Mouse (Mus musculus): Measurements from ENCODE around the gene Fat2. TPM values are rescaled to one million over a fixed set of nuclear protein-coding genes. Genes with fewer than 3 reads are reported as not detected.

Gene Fat2
- polyA plus RNA-seq, 1 experiment from 2014 or later = not detected

DNA sequence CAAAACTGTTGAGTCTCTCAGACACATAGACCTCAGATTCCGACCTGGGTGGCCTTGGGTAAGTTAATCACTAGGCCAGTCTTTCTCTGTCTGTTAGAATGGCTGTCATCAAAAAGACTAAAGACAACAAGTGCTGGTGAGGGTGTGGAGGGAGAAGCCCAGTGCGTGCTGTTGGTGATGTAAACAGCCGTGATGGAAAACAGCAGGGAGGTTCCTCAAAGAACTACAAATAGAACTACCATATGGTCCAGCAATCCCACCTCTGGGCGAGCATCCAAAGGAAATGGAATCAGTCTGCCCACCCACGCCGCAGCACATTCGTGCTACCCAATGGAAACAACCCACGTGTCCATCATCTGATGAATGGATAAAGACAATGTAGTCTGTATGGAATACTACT lies 12.5 kb downstream of the Fat2 start:
- no peaks in the 10 kb centered on the region for H3K27me3 ChIP-seq (ENCODE audit: control insufficient read depth, insufficient read depth, low read depth, low read length)
- no peak overlapping the region for H3K4me2 ChIP-seq (ENCODE audit: low read depth, low read length)
- no peak for ATAC-seq (ENCODE audit: low read depth)
- H3K9ac ChIP-seq (ENCODE audit: low read depth, low read length) = no peak overlapping the region
- H3K4me1 ChIP-seq (ENCODE audit: control insufficient read depth, low read depth, low read length) = no peaks in the 10 kb centered on the region
- H3K9me3 ChIP-seq (replicated peaks; ENCODE audit: control insufficient read depth, low read length) = no peaks in the 10 kb centered on the region
- 49% methylated on average over 8 of the region's 8 CpGs for WGBS (ENCODE audit: insufficient replicate concordance)
- no peak overlapping the region for H3K27ac ChIP-seq (ENCODE audit: low read length)
- no peak overlapping the region for H3K4me3 ChIP-seq (ENCODE audit: low read depth, low read length)
- H3K36me3 ChIP-seq (ENCODE audit: control insufficient read depth, insufficient read depth) = no peaks in the 10 kb centered on the region

DNA sequence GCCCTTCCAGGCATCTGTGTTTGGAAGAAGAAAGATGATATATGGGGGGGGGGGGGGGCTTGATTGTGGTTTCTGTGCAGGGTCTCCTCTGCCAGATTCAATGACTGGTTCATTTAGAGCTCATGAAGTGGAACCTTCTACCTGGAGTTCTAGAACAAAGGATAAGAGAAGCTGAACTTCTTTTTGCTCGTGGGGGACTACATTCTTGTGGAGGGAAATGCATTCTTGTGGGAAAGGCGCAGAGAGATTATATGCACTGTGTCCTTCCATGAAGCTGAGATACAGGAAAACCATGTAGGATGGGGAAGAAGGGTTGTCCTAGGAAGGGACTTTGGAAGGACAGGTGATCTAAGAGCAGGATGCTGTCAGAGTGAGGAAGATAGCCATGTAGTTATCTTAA lies 15.4 kb downstream of the Fat2 start:
- 44% methylated on average over 2 of the region's 2 CpGs for WGBS (ENCODE audit: insufficient replicate concordance)
- ATAC-seq (ENCODE audit: low read depth) = no peak
- Histone ChIP-seq H3K27ac (ENCODE audit: low read length) (no peak overlapping the region), H3K27me3 (ENCODE audit: control insufficient read depth, insufficient read depth, low read depth, low read length) (no peaks in the 10 kb centered on the region), H3K4me2 (ENCODE audit: low read depth, low read length) (no peak overlapping the region), H3K36me3 (ENCODE audit: control insufficient read depth, insufficient read depth) (no peaks in the 10 kb centered on the region), H3K9me3 (replicated peaks; ENCODE audit: control insufficient read depth, low read length) (no peaks in the 10 kb centered on the region), H3K4me3 (ENCODE audit: low read depth, low read length) (no peak overlapping the region), H3K9ac (ENCODE audit: low read depth, low read length) (no peak overlapping the region), H3K4me1 (ENCODE audit: control insufficient read depth, low read depth, low read length) (no peaks in the 10 kb centered on the region)

DNA sequence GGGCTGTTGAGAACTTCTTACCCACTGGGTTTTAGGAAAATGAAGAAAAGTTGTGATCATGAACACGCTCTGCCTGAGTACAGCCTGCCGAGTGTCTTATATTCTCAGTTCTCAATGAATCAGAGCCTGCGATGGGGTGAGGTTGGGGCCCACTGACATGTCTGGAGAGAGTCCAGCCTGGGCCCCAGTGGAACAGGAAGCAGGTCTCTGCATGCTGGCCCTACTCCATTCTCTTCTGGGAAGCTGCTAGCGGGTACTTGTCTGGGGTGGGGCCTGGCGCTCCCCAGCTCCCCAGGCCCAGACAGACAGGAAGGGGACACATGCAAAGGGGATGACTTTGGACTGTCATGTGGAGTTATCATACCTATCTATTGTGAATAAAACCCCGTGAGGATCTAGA lies 20.4 kb downstream of the Fat2 start:
- 50% methylated on average over 6 of the region's 6 CpGs for WGBS (ENCODE audit: insufficient replicate concordance)

DNA sequence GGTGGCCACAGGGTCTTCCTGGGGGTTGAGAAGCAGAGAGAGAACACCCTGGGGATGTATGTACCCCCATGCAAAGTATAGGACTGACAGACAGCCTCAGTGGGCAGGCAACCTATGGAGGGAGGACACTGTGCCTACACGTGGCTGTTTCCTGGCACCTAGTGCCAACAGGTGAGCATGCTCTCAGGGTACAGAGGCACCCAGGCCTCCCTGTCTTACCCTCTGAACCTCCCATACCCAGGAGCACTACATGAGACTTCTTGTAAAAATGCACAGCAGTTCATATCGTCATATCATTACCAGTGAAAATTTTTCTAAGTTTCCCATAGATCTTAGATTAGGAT lies 21.7 kb downstream of the Fat2 start:
- no peak overlapping the region for H3K27ac ChIP-seq (ENCODE audit: low read length)
- no peak overlapping the region for H3K9ac ChIP-seq (ENCODE audit: low read depth, low read length)
- no peak overlapping the region for H3K4me2 ChIP-seq (ENCODE audit: low read depth, low read length)
- no peaks in the 10 kb centered on the region for H3K4me1 ChIP-seq (ENCODE audit: control insufficient read depth, low read depth, low read length)
- 0 out of 2 replicates have a peak, but pooled peaks cover 3% of the 10 kb centered on the region for H3K27me3 ChIP-seq (ENCODE audit: control insufficient read depth, insufficient read depth, low read depth, low read length)
- no peaks in the 10 kb centered on the region for H3K9me3 ChIP-seq (replicated peaks; ENCODE audit: control insufficient read depth, low read length)
- H3K36me3 ChIP-seq (ENCODE audit: control insufficient read depth, insufficient read depth) = no peaks in the 10 kb centered on the region
- no peak overlapping the region for H3K4me3 ChIP-seq (ENCODE audit: low read depth, low read length)
- WGBS (ENCODE audit: insufficient replicate concordance) = 34% methylated on average over 2 of the region's 2 CpGs
- no peak for ATAC-seq (ENCODE audit: low read depth)

More for the DNA sequence above, 20.4 kb downstream of the Fat2 start:
- 0 out of 2 replicates have a peak, but pooled peaks cover 3% of the 10 kb centered on the region for H3K27me3 ChIP-seq (ENCODE audit: control insufficient read depth, insufficient read depth, low read depth, low read length)
- H3K4me3 ChIP-seq (ENCODE audit: low read depth, low read length) = no peak overlapping the region
- no peaks in the 10 kb centered on the region for H3K9me3 ChIP-seq (replicated peaks; ENCODE audit: control insufficient read depth, low read length)
- no peak overlapping the region for H3K4me2 ChIP-seq (ENCODE audit: low read depth, low read length)
- H3K36me3 ChIP-seq (ENCODE audit: control insufficient read depth, insufficient read depth) = no peaks in the 10 kb centered on the region
- no peak overlapping the region for H3K9ac ChIP-seq (ENCODE audit: low read depth, low read length)
- H3K4me1 ChIP-seq (ENCODE audit: control insufficient read depth, low read depth, low read length) = no peaks in the 10 kb centered on the region
- H3K27ac ChIP-seq (ENCODE audit: low read length) = no peak overlapping the region
- no peak for ATAC-seq (ENCODE audit: low read depth)

DNA sequence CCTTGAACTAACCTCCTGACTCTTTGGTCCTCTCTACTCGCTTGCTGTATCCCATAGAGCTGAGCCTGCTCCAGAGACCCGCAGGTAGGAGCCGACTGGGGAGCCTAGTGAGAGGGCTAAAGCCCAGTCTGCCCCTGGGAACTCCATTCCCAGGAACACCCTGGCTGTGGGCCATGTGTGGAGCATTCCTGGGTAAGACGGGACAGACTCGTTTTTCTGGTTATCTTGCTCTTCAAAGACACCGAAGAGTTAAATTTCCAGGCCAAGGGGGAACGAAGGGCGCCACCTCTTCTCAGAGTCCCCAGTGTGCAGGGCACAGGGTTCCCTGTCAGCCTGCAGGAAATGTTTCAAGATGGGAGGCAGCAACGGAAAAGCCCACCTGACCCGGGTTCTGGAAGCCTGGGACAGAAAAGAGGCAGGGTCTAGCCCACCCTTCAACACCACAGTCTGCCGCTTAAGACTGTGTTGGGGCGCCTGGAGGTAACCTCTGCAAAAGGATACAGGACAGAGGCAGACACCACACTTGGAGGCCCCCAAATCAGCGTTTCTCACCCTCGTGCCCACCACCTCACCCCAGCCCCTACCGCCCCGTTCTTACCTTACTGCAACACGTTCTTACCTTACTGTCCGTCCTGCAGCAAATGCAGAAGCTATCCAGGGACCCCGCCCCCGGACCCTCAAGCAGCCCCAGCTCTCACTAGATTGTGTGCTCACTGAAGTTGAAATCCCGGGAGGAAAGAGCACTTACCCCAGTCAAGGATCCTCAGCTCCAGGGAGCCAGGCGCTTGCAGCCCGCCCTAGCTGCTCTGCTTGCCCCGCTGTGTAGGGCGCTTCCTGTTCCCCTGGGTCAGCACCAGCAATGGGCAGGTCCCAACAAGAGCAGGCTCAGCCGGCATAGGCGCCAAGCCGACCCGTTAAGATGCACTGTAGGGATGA lies 22.3 kb downstream of the Fat2 start:
- Histone ChIP-seq H3K36me3 (ENCODE audit: control insufficient read depth, insufficient read depth) (no peaks in the 10 kb centered on the region), H3K9me3 (replicated peaks; ENCODE audit: control insufficient read depth, low read length) (no peaks in the 10 kb centered on the region), H3K4me1 (ENCODE audit: control insufficient read depth, low read depth, low read length) (no peaks in the 10 kb centered on the region), H3K9ac (ENCODE audit: low read depth, low read length) (no peak overlapping the region), H3K4me2 (ENCODE audit: low read depth, low read length) (no peak overlapping the region), H3K4me3 (ENCODE audit: low read depth, low read length) (no peak overlapping the region), H3K27me3 (ENCODE audit: control insufficient read depth, insufficient read depth, low read depth, low read length) (0 out of 2 replicates have a peak, but pooled peaks cover 3% of the 10 kb centered on the region), H3K27ac (ENCODE audit: low read length) (no peak overlapping the region)
- WGBS (ENCODE audit: insufficient replicate concordance) = 18% methylated on average over 29 of the region's 29 CpGs
- ATAC-seq (ENCODE audit: low read depth) = no peak

DNA sequence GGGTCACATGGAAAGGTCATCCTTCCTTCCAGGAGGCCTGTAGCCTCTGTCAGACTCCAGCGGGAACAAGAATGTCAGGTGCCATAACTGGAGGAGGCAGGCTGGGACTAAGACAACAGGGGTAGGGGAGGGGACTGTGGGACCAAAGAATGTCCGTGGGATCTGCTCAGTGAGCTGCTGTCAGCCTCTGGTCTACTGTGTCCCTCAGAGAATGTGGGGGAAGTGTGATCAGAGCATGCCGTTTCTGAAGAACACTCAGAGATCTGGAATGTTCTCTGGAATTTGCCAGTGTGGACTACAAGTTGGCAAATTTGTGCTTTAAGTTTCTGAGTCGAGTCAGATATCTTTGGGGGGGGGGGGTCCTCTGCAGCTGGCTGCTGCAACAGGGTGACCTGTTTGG lies 34.0 kb downstream of the Fat2 start:
- Histone ChIP-seq H3K9ac (ENCODE audit: low read depth, low read length) (no peak overlapping the region), H3K4me2 (ENCODE audit: low read depth, low read length) (no peak overlapping the region), H3K27me3 (ENCODE audit: control insufficient read depth, insufficient read depth, low read depth, low read length) (no peaks in the 10 kb centered on the region), H3K27ac (ENCODE audit: low read length) (no peak overlapping the region), H3K4me3 (ENCODE audit: low read depth, low read length) (no peak overlapping the region), H3K9me3 (replicated peaks; ENCODE audit: control insufficient read depth, low read length) (no peaks in the 10 kb centered on the region), H3K36me3 (ENCODE audit: control insufficient read depth, insufficient read depth) (no peaks in the 10 kb centered on the region), H3K4me1 (ENCODE audit: control insufficient read depth, low read depth, low read length) (no peaks in the 10 kb centered on the region)
- no peak for ATAC-seq (ENCODE audit: low read depth)
- WGBS (ENCODE audit: insufficient replicate concordance) = 52% methylated on average over 4 of the region's 4 CpGs

DNA sequence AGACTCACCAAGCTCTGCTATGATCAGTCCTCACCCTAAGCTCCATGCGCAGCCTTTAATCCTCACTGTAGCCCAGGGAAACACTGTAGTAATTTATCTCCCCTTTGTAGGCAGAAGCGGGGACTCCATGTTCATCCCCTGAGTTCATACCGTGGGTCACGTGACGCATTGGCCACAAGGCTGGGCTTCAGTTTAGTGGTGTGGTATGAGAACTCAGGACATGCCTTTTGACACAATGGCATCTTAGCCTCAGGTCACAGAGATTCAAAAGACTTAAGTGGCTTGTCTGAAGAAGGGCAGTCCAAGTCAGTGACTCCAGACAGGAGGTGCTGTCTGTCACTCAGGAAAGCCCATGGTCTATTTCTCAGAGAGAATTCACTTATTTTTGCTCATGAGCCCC lies 43.2 kb downstream of the Fat2 start:
- Histone ChIP-seq H3K9me3 (replicated peaks; ENCODE audit: control insufficient read depth, low read length) (no peaks in the 10 kb centered on the region), H3K4me3 (ENCODE audit: low read depth, low read length) (no peak overlapping the region), H3K9ac (ENCODE audit: low read depth, low read length) (no peak overlapping the region), H3K27ac (ENCODE audit: low read length) (no peak overlapping the region), H3K27me3 (ENCODE audit: control insufficient read depth, insufficient read depth, low read depth, low read length) (no peaks in the 10 kb centered on the region), H3K4me2 (ENCODE audit: low read depth, low read length) (no peak overlapping the region), H3K4me1 (ENCODE audit: control insufficient read depth, low read depth, low read length) (no peaks in the 10 kb centered on the region), H3K36me3 (ENCODE audit: control insufficient read depth, insufficient read depth) (no peaks in the 10 kb centered on the region)
- 83% methylated on average over 5 of the region's 5 CpGs for WGBS (ENCODE audit: insufficient replicate concordance)
- ATAC-seq (ENCODE audit: low read depth) = no peak

DNA sequence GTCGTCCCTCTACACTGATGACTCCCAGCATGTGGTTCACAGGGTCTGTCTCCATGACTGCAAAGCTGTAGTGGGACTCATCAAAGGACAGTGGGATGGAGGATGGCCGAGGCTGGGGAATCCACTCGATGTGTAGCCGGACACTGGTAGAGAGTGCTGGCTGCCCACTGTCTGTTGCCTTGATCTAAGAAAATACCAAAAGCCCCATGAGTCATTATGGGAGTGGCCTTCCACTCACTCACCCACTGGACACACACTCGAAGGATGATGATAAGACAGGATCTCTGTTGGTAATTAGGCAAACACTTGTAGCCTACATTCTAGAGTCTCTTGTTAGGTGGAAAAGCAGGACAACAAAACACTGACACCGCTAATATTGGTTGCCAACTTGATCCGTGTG lies 44.5 kb downstream of the Fat2 start:
- ATAC-seq (ENCODE audit: low read depth) = no peak
- H3K9me3 ChIP-seq (replicated peaks; ENCODE audit: control insufficient read depth, low read length) = no peaks in the 10 kb centered on the region
- H3K9ac ChIP-seq (ENCODE audit: low read depth, low read length) = no peak overlapping the region
- no peak overlapping the region for H3K27ac ChIP-seq (ENCODE audit: low read length)
- H3K36me3 ChIP-seq (ENCODE audit: control insufficient read depth, insufficient read depth) = no peaks in the 10 kb centered on the region
- H3K4me3 ChIP-seq (ENCODE audit: low read depth, low read length) = no peak overlapping the region
- 69% methylated on average over 7 of the region's 7 CpGs for WGBS (ENCODE audit: insufficient replicate concordance)
- no peaks in the 10 kb centered on the region for H3K4me1 ChIP-seq (ENCODE audit: control insufficient read depth, low read depth, low read length)
- H3K27me3 ChIP-seq (ENCODE audit: control insufficient read depth, insufficient read depth, low read depth, low read length) = no peaks in the 10 kb centered on the region
- no peak overlapping the region for H3K4me2 ChIP-seq (ENCODE audit: low read depth, low read length)

DNA sequence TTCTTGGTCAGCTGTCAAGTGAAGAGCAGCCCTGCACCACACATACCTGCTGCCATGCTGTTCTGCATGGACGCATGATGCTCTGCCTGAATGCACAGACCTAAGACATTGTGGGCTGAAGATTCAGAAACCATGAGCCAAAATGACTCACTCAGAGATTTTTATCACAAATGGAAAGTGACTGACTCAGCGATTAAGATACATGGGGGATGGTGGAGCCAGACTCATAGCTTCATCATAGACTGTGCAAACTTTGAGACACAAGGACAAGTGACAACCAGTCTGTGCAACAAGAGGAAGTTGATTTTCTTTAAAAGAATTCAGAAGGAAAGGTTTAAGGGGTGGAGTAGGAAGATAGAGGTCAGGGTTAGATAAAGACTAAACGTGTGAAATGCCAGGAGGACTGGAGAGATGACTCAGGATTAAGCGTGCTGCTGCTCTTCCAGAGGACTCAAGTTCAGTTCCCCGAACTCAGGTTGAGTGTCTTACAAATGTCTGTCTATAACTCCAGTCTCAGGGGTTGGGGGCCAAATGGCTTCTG lies 46.4 kb downstream of the Fat2 start:
- H3K27me3 ChIP-seq (ENCODE audit: control insufficient read depth, insufficient read depth, low read depth, low read length) = no peaks in the 10 kb centered on the region
- no peaks in the 10 kb centered on the region for H3K9me3 ChIP-seq (replicated peaks; ENCODE audit: control insufficient read depth, low read length)
- no peaks in the 10 kb centered on the region for H3K36me3 ChIP-seq (ENCODE audit: control insufficient read depth, insufficient read depth)
- H3K4me3 ChIP-seq (ENCODE audit: low read depth, low read length) = no peak overlapping the region
- H3K27ac ChIP-seq (ENCODE audit: low read length) = no peak overlapping the region
- H3K9ac ChIP-seq (ENCODE audit: low read depth, low read length) = no peak overlapping the region
- no peak for ATAC-seq (ENCODE audit: low read depth)
- no peak overlapping the region for H3K4me2 ChIP-seq (ENCODE audit: low read depth, low read length)
- 39% methylated on average over 5 of the region's 5 CpGs for WGBS (ENCODE audit: insufficient replicate concordance)
- no peaks in the 10 kb centered on the region for H3K4me1 ChIP-seq (ENCODE audit: control insufficient read depth, low read depth, low read length)

Data from liver, embryonic 16.5 days (tissue).